ENCODE assay signal across 10 mouse cellular contexts in genomic region chr10:97670202-97670601, GRCm38 (mm10). TPM values are rescaled to one million over a fixed set of nuclear protein-coding genes. Genes with fewer than 3 reads are reported as not detected.
DNase-seq lines count a peak whose midpoint lies in the region; ATAC-seq and TF ChIP-seq lines count a peak whose summit lies in the region.
"Had no signal": no experiment of that assay in that cellular context is flagged by ENCODE, and none has a peak within 500 bp of the region (broad histone marks: within the 10 kb centered on the region; RNA-seq: fewer than 3 reads in every experiment).

No protein-coding gene starts in this region.

- no peaks in the 10 kb centered on the region for H3K4me1 ChIP-seq in hindbrain, embryonic 14.5 days (replicated peaks; ENCODE audit: control insufficient read depth, insufficient read depth, low read length)
- no peaks in the 10 kb centered on the region for H3K4me1 ChIP-seq in hindbrain, embryonic 13.5 days (replicated peaks)
- no peaks in the 10 kb centered on the region for H3K4me1 ChIP-seq in stomach, postnatal 0 days (replicated peaks; ENCODE audit: control insufficient read depth, insufficient read depth)

- 80% methylated on average over 4 of the region's 4 CpGs for WGBS in hindbrain, embryonic 14.5 days
- 75% methylated on average over 4 of the region's 4 CpGs for WGBS in hindbrain, embryonic 13.5 days
- WGBS in stomach, postnatal 0 days = 33% methylated on average over 4 of the region's 4 CpGs

- no peak overlapping the region for H3K27ac ChIP-seq in hindbrain, embryonic 14.5 days
- no peak overlapping the region for H3K27ac ChIP-seq in hindbrain, embryonic 13.5 days
- H3K27ac ChIP-seq in stomach, postnatal 0 days (replicated peaks) = no peak overlapping the region

- peak; percentile 83 for TF ChIP-seq CTCF in stomach, postnatal 0 days (IDR thresholded peaks at IDR 0.05; ENCODE audit: low read depth)

- peak; percentile 49 for DNase-seq in hindbrain, embryonic 14.5 days (ENCODE audit: low spot score)
- DNase-seq in retina, embryonic 14.5 days (ENCODE audit: low spot score) = peak; percentile 27
- no peak for DNase-seq in retina, postnatal 1 day
- peak; percentile 28 for DNase-seq in cerebellum, adult 9-11 months
- DNase-seq in stomach, postnatal 0 days (ENCODE audit: low spot score) = no peak
- DNase-seq: right cerebral cortex, postnatal 25 days had no signal

- TF ChIP-seq EP300 in stomach, postnatal 0 days (optimal IDR thresholded peaks at IDR 0.05) = no peak

- no peak overlapping the region for H3K4me3 ChIP-seq in hindbrain, embryonic 14.5 days (replicated peaks; ENCODE audit: low read length)
- no peak overlapping the region for H3K4me3 ChIP-seq in hindbrain, embryonic 13.5 days
- H3K4me3 ChIP-seq in stomach, postnatal 0 days (ENCODE audit: low read depth, low read length) = no peak overlapping the region

- H3K27me3 ChIP-seq in hindbrain, embryonic 14.5 days (ENCODE audit: control insufficient read depth, insufficient read depth, low read length) = no peaks in the 10 kb centered on the region
- H3K27me3 ChIP-seq in hindbrain, embryonic 13.5 days = no peaks in the 10 kb centered on the region
- H3K27me3 ChIP-seq in stomach, postnatal 0 days (ENCODE audit: control insufficient read depth, insufficient read depth, low read length) = no peaks in the 10 kb centered on the region

- no peak overlapping the region for H3K4me2 ChIP-seq in hindbrain, embryonic 14.5 days (replicated peaks)
- H3K4me2 ChIP-seq in hindbrain, embryonic 13.5 days = no peak overlapping the region
- no peak overlapping the region for H3K4me2 ChIP-seq in stomach, postnatal 0 days (replicated peaks; ENCODE audit: low read depth)

- H3K9me3 ChIP-seq in hindbrain, embryonic 14.5 days (ENCODE audit: control insufficient read depth, low read length) = no peaks in the 10 kb centered on the region
- no peaks in the 10 kb centered on the region for H3K9me3 ChIP-seq in hindbrain, embryonic 13.5 days
- H3K9me3 ChIP-seq in stomach, postnatal 0 days (ENCODE audit: control insufficient read depth, low read length) = no peaks in the 10 kb centered on the region

- no peak overlapping the region for H3K9ac ChIP-seq in hindbrain, embryonic 14.5 days
- H3K9ac ChIP-seq in hindbrain, embryonic 13.5 days = no peak overlapping the region
- no peak overlapping the region for H3K9ac ChIP-seq in stomach, postnatal 0 days (ENCODE audit: low read length)

- no peaks in the 10 kb centered on the region for H3K36me3 ChIP-seq in hindbrain, embryonic 14.5 days (replicated peaks; ENCODE audit: control insufficient read depth, insufficient read depth)
- no peaks in the 10 kb centered on the region for H3K36me3 ChIP-seq in hindbrain, embryonic 13.5 days
- H3K36me3 ChIP-seq in stomach, postnatal 0 days (ENCODE audit: control insufficient read depth, insufficient read depth, low read length) = no peaks in the 10 kb centered on the region

- no peak for ATAC-seq in hindbrain, embryonic 14.5 days (ENCODE audit: low FRiP score)
- ATAC-seq in hindbrain, embryonic 13.5 days (ENCODE audit: low FRiP score) = no peak
- ATAC-seq in stomach, postnatal 0 days (ENCODE audit: low FRiP score, low TSS enrichment) = no peak
- ATAC-seq in inflammation-experienced regulatory T-cells, adult 6 months = no peak

RNA-seq across cellular contexts. Expression of gene Ccer1, which starts 22.7 kb away (rescaled TPM):
- not detected in 2 replicates for polyA plus RNA-seq in hindbrain, embryonic 14.5 days (2014; fragmentation: Nextera tagmentation; extraction: Ambion mirVana)
- polyA plus RNA-seq in hindbrain, embryonic 13.5 days (2015; fragmentation: Nextera tagmentation; extraction: Ambion mirVana) = not detected in 2 replicates
- not detected in 2 replicates for polyA plus RNA-seq in stomach, postnatal 0 days (2015; fragmentation: Nextera tagmentation; extraction: Ambion mirVana)
- not detected for polyA plus RNA-seq in inflammation-experienced regulatory T-cells, adult 6 months (2017; shearing (Covaris generic))
- polyA plus RNA-seq: heart, embryonic 16.5 days; lung, embryonic 16.5 days had no signal

RNA-seq across cellular contexts. Expression of gene Epyc, which starts 26.3 kb away (rescaled TPM):
- 0.28 TPM in 1 of 2 replicates, not detected in the other for polyA plus RNA-seq in hindbrain, embryonic 14.5 days (2014; fragmentation: Nextera tagmentation; extraction: Ambion mirVana)
- polyA plus RNA-seq in hindbrain, embryonic 13.5 days (2015; fragmentation: Nextera tagmentation; extraction: Ambion mirVana) = 0.25 and 0.92 TPM in 2 replicates
- polyA plus RNA-seq in stomach, postnatal 0 days (2015; fragmentation: Nextera tagmentation; extraction: Ambion mirVana) = 0.54 and 0.89 TPM in 2 replicates
- not detected for polyA plus RNA-seq in inflammation-experienced regulatory T-cells, adult 6 months (2017; shearing (Covaris generic))

RNA-seq across cellular contexts. Expression of gene C030005K15Rik, which starts 56.4 kb away (rescaled TPM):
- not detected in 2 replicates for polyA plus RNA-seq in hindbrain, embryonic 14.5 days (2014; fragmentation: Nextera tagmentation; extraction: Ambion mirVana)
- not detected in 2 replicates for polyA plus RNA-seq in hindbrain, embryonic 13.5 days (2015; fragmentation: Nextera tagmentation; extraction: Ambion mirVana)
- polyA plus RNA-seq in stomach, postnatal 0 days (2015; fragmentation: Nextera tagmentation; extraction: Ambion mirVana) = not detected in 2 replicates
- not detected for polyA plus RNA-seq in inflammation-experienced regulatory T-cells, adult 6 months (2017; shearing (Covaris generic))
- polyA plus RNA-seq: heart, embryonic 16.5 days; lung, embryonic 16.5 days had no signal

Comparison
In these comparisons a context has a peak if more than half of its experiments do, and no peak if none do; other contexts are left out.
1. DNase-seq: peak in hindbrain, embryonic 14.5 days (single experiment), retina, embryonic 14.5 days (single experiment) and cerebellum, adult 9-11 months (single experiment); none in retina, postnatal 1 day (single experiment) and stomach, postnatal 0 days (single experiment).